Mouse (Mus musculus): ENCODE data around the gene Zfp2. TPM values are rescaled to one million over a fixed set of nuclear protein-coding genes. Genes with fewer than 3 reads are reported as not detected.

Gene Zfp2
- polyA plus RNA-seq, 2 experiments from 2014 or later = not detected

GRCm38 (mm10) chr11:50850989-50851601, 64.9 kb downstream of the Zfp2 start:
- no peak for ATAC-seq

GRCm38 (mm10) chr11:50850177-50850735, 65.7 kb downstream of the Zfp2 start, which contains the start of gene Grm6:
Grm6 (plus strand) TSS chr11:50850685.
- ATAC-seq = no peak

GRCm38 (mm10) chr11:50849310-50849709, 66.7 kb downstream of the Zfp2 start:
- ATAC-seq = no peak

Other genes with a start within 250 kb of the Zfp2 start
- 1 to 10 TPM in 1 of 2 experiments, under 1 TPM in 1; 0.79 to 3.2 TPM for gene Zfp354c, start 88.4 kb downstream of the Zfp2 start, polyA plus RNA-seq (2017; shearing (Covaris generic))
- not detected for gene Zfp879, start 74.6 kb downstream of the Zfp2 start, polyA plus RNA-seq (2017; shearing (Covaris generic))
- not detected for gene Grm6, start 65.5 kb downstream of the Zfp2 start, polyA plus RNA-seq (2017; shearing (Covaris generic))
- not detected for gene Zfp454, start 28.5 kb downstream of the Zfp2 start, polyA plus RNA-seq (2017; shearing (Covaris generic))
- gene Zfp354b, start 15.5 kb upstream of the Zfp2 start, polyA plus RNA-seq (2017; shearing (Covaris generic)) = not detected
- gene 4933414I15Rik, start 27.6 kb upstream of the Zfp2 start, polyA plus RNA-seq (2017; shearing (Covaris generic)) = not detected
- not detected for gene Prop1, start 37.6 kb upstream of the Zfp2 start, polyA plus RNA-seq (2017; shearing (Covaris generic))
- not detected for gene Olfr1378, start 50.4 kb upstream of the Zfp2 start, polyA plus RNA-seq (2017; shearing (Covaris generic))
- not detected for gene Olfr1377, start 65.8 kb upstream of the Zfp2 start, polyA plus RNA-seq (2017; shearing (Covaris generic))
- gene Olfr51, start 87.4 kb upstream of the Zfp2 start, polyA plus RNA-seq (2017; shearing (Covaris generic)) = not detected
- under 1 TPM in 1 of 2 experiments, not detected in 1; 0.20 TPM for gene Olfr54, start 98.1 kb upstream of the Zfp2 start, polyA plus RNA-seq (2017; shearing (Covaris generic))
- gene Olfr1375, start 131.9 kb upstream of the Zfp2 start, polyA plus RNA-seq (2017; shearing (Covaris generic)) = not detected
- not detected for gene Zfp354a, start 143.1 kb upstream of the Zfp2 start, polyA plus RNA-seq (2017; shearing (Covaris generic))